Mouse (Mus musculus) CH12.LX (cell line): ENCODE results near the gene Iqgap1. TPM values are rescaled to one million over a fixed set of nuclear protein-coding genes. Genes with fewer than 3 reads are reported as not detected.

Experiments
- DNase-seq: peaks from one replicate; pipeline ENCODE4 v3.0.0-alpha.2; 2013; ENCODE audit errors: extremely low read depth
- H3K27ac ChIP-seq: 2 replicates; pipeline ENCODE4 v1.5.1; 2012; ENCODE audit warnings: low read depth, mild to moderate bottlenecking, control low read depth, moderate library complexity; ENCODE audit not compliant: insufficient read depth
- H3K27me3 ChIP-seq: replicated peaks from 2 replicates; pipeline ENCODE3; 2012; ENCODE audit warnings: inconsistent platforms
- H3K36me3 ChIP-seq, 2 experiments: replicated peaks in 1 of 2; 2 replicates each; pipeline versions ENCODE3 to v1.6.1; 2012; ENCODE audit warnings: inconsistent platforms in 1 of 2, low read length in 1 of 2, mild to moderate bottlenecking in 1 of 2, mixed read lengths in 1 of 2, moderate library complexity in 1 of 2; ENCODE audit not compliant: control insufficient read depth in 1 of 2, insufficient read depth in 1 of 2
- H3K4me1 ChIP-seq, 2 experiments: 2 replicates each; pipeline ENCODE4 v1.6.1; 2012; ENCODE audit warnings: inconsistent platforms in 1 of 2, moderate library complexity in 1 of 2; ENCODE audit not compliant: insufficient read depth in 2 of 2, control insufficient read depth in 1 of 2
- H3K4me2 ChIP-seq: 2 replicates; pipeline ENCODE4 v1.6.1; 2012; ENCODE audit warnings: low read depth, mild to moderate bottlenecking, control low read depth; ENCODE audit not compliant: poor library complexity, insufficient read depth, severe bottlenecking
- H3K4me3 ChIP-seq, 3 experiments: fragments of 150-350 bp in 1 of 3; sonication (generic) in 1 of 3; replicated peaks in 1 of 3; 2 replicates each; pipeline versions ENCODE3 to v1.5.1; 2011 to 2012; ENCODE audit warnings: low read depth in 2 of 3, low read length in 2 of 3, mild to moderate bottlenecking in 2 of 3, moderate library complexity in 2 of 3, control low read depth in 1 of 3, improper control_type of control experiment in 1 of 3, inconsistent platforms in 1 of 3, mixed read lengths in 1 of 3; ENCODE audit not compliant: poor library complexity in 1 of 3
- H3K79me2 ChIP-seq: replicated peaks from 2 replicates; pipeline ENCODE4 v1.6.1; 2012; ENCODE audit warnings: mild to moderate bottlenecking, moderate library complexity; ENCODE audit not compliant: control insufficient read depth, poor library complexity, insufficient read depth, severe bottlenecking; ENCODE audit errors: extremely low read depth
- H3K9ac ChIP-seq: 2 replicates; pipeline ENCODE4 v1.6.1; 2012; ENCODE audit warnings: low read depth, mild to moderate bottlenecking, control low read depth, moderate library complexity; ENCODE audit not compliant: insufficient read depth
- H3K9me3 ChIP-seq: replicated peaks from 2 replicates; pipeline ENCODE3; 2012; ENCODE audit warnings: low read length, inconsistent platforms, mixed read lengths
- BHLHE40 ChIP-seq: IDR thresholded peaks from 2 replicates; pipeline ENCODE4 v1.6.1; 2011; ENCODE audit warnings: mild to moderate bottlenecking, low read depth, low read length, improper control_type of control experiment
- CHD2 ChIP-seq: IDR thresholded peaks from 2 replicates; pipeline ENCODE4 v1.6.1; 2011; ENCODE audit warnings: low read length, improper control_type of control experiment
- CTCF ChIP-seq, 2 experiments: IDR thresholded peaks in 1 of 2; conservative IDR thresholded peaks in 1 of 2; 2 replicates each; pipeline ENCODE4 v1.5.1; 2011 to 2012; ENCODE audit warnings: low read depth in 2 of 2, low read length in 2 of 2, improper control_type of control experiment in 1 of 2, inconsistent platforms in 1 of 2, mild to moderate bottlenecking in 1 of 2, moderate library complexity in 1 of 2
- E2F4 ChIP-seq: IDR thresholded peaks from 2 replicates; pipeline ENCODE4 v1.6.1; 2011; ENCODE audit warnings: low read depth, low read length, improper control_type of control experiment; ENCODE audit not compliant: insufficient replicate concordance
- ELF1 ChIP-seq: IDR thresholded peaks from 2 replicates; pipeline ENCODE4 v1.6.1; 2014; ENCODE audit warnings: low read depth, mild to moderate bottlenecking, inconsistent platforms, low read length, improper control_type of control experiment
- EP300 ChIP-seq: IDR thresholded peaks from 2 replicates; pipeline ENCODE4 v1.6.1; 2011; ENCODE audit warnings: low read length, improper control_type of control experiment
- ETS1 ChIP-seq: conservative IDR thresholded peaks from 2 replicates; pipeline ENCODE4 v1.6.1; 2012; ENCODE audit warnings: low read depth, mild to moderate bottlenecking, inconsistent platforms, low read length, improper control_type of control experiment, moderate library complexity
- GABPA ChIP-seq: IDR thresholded peaks from 2 replicates; pipeline ENCODE4 v1.6.1; 2012; ENCODE audit warnings: low read depth, low read length, improper control_type of control experiment, inconsistent platforms; ENCODE audit not compliant: insufficient replicate concordance
- HCFC1 ChIP-seq: IDR thresholded peaks from 2 replicates; pipeline ENCODE4 v1.6.1; 2012; ENCODE audit warnings: low read depth, mild to moderate bottlenecking, inconsistent platforms, low read length, improper control_type of control experiment
- JUN ChIP-seq: IDR thresholded peaks from 2 replicates; pipeline ENCODE4 v1.6.1; 2011; ENCODE audit warnings: low read depth, mild to moderate bottlenecking, low read length, improper control_type of control experiment, moderate library complexity; ENCODE audit not compliant: insufficient read depth
- JUND ChIP-seq: conservative IDR thresholded peaks from 2 replicates; pipeline ENCODE4 v1.6.1; 2011; ENCODE audit warnings: low read depth, low read length, improper control_type of control experiment
- KAT2A ChIP-seq: IDR thresholded peaks from 2 replicates; pipeline ENCODE4 v1.6.1; 2012; ENCODE audit warnings: low read length, improper control_type of control experiment, inconsistent platforms; ENCODE audit not compliant: insufficient replicate concordance
- MAFK ChIP-seq: IDR thresholded peaks from 2 replicates; pipeline ENCODE4 v1.6.1; 2011; ENCODE audit warnings: low read length, improper control_type of control experiment; ENCODE audit not compliant: insufficient replicate concordance
- MAX ChIP-seq: IDR thresholded peaks from 2 replicates; pipeline ENCODE4 v1.6.1; 2011; ENCODE audit warnings: low read length, improper control_type of control experiment
- MAZ ChIP-seq: IDR thresholded peaks from 2 replicates; pipeline ENCODE4 v1.6.1; 2012; ENCODE audit warnings: low read depth, mild to moderate bottlenecking, inconsistent platforms, low read length, improper control_type of control experiment, moderate library complexity
- MEF2A ChIP-seq: IDR thresholded peaks from 2 replicates; pipeline ENCODE4 v1.6.1; 2014; ENCODE audit warnings: low read depth, mild to moderate bottlenecking, inconsistent platforms, low read length, improper control_type of control experiment, borderline replicate concordance
- MYC ChIP-seq: IDR thresholded peaks from 2 replicates; pipeline ENCODE4 v1.6.1; 2011; ENCODE audit warnings: low read depth, mild to moderate bottlenecking, improper control_type of control experiment, low read length
- NELFE ChIP-seq: IDR thresholded peaks from 2 replicates; pipeline ENCODE4 v1.6.1; 2011; ENCODE audit warnings: low read depth, low read length, improper control_type of control experiment
- NRF1 ChIP-seq: IDR thresholded peaks from 2 replicates; pipeline ENCODE4 v1.6.1; 2014; ENCODE audit warnings: low read depth, mild to moderate bottlenecking, inconsistent platforms, low read length, improper control_type of control experiment, moderate library complexity
- PAX5 ChIP-seq: IDR thresholded peaks from 2 replicates; pipeline ENCODE4 v1.6.1; 2012; ENCODE audit warnings: low read length, inconsistent platforms, mixed read lengths
- RAD21 ChIP-seq: IDR thresholded peaks from 2 replicates; pipeline ENCODE4 v1.6.1; 2011; ENCODE audit warnings: low read depth, mild to moderate bottlenecking, low read length, improper control_type of control experiment, moderate library complexity
- RCOR1 ChIP-seq: conservative IDR thresholded peaks from 2 replicates; pipeline ENCODE4 v1.6.1; 2012; ENCODE audit warnings: low read depth, mild to moderate bottlenecking, inconsistent platforms, low read length, improper control_type of control experiment
- SIN3A ChIP-seq: IDR thresholded peaks from 2 replicates; pipeline ENCODE4 v1.6.1; 2012; ENCODE audit warnings: low read length, improper control_type of control experiment, inconsistent platforms
- TCF12 ChIP-seq: IDR thresholded peaks from 2 replicates; pipeline ENCODE4 v1.6.1; 2014; ENCODE audit warnings: low read depth, mild to moderate bottlenecking, inconsistent platforms, low read length, improper control_type of control experiment
- UBTF ChIP-seq: IDR thresholded peaks from 2 replicates; pipeline ENCODE4 v1.6.1; 2012; ENCODE audit warnings: low read depth, mild to moderate bottlenecking, inconsistent platforms, low read length, improper control_type of control experiment, moderate library complexity
- USF1 ChIP-seq: IDR thresholded peaks from 2 replicates; pipeline ENCODE4 v1.6.1; 2014; ENCODE audit warnings: low read depth, mild to moderate bottlenecking, inconsistent platforms, low read length, improper control_type of control experiment
- USF2 ChIP-seq: conservative IDR thresholded peaks from 2 replicates; pipeline ENCODE4 v1.6.1; 2011; ENCODE audit warnings: low read depth, low read length, improper control_type of control experiment
- ZC3H11A ChIP-seq: IDR thresholded peaks from 2 replicates; pipeline ENCODE4 v1.6.1; 2012; ENCODE audit warnings: low read depth, mild to moderate bottlenecking, inconsistent platforms, low read length, improper control_type of control experiment
- ZKSCAN1 ChIP-seq: IDR thresholded peaks from 2 replicates; pipeline ENCODE4 v1.6.1; 2012; ENCODE audit warnings: low read depth, inconsistent platforms, low read length, improper control_type of control experiment, borderline replicate concordance
- ZMIZ1 ChIP-seq: IDR thresholded peaks from 2 replicates; pipeline ENCODE4 v1.6.1; 2012; ENCODE audit warnings: low read depth, mild to moderate bottlenecking, inconsistent platforms, low read length, improper control_type of control experiment
- dilution Hi-C: fragments of 300-500 bp; cut with MboI; formaldehyde crosslinking; loops from 2 replicates; pipeline ENCODE4 v1.14.3; 2020; ENCODE audit warnings: low sequenced_read_pairs; ENCODE audit not compliant: extremely low pct_unique_long_range_greater_than_20kb, extremely low pct_ligation_motif_present
- in situ Hi-C: fragments of 300-500 bp; cut with MboI; formaldehyde crosslinking; loops from 3 replicates; pipeline ENCODE4 v1.14.3; 2019; ENCODE audit warnings: low sequenced_read_pairs, low pct_ligation_motif_present, low pct_unique_long_range_greater_than_20kb, mixed read lengths
- polyA plus RNA-seq: library from polyadenylated mRNA; unstranded; fragments of >175 nt; gene quantifications from 2 replicates; pipeline ENCODE4 v1.2.1, GENCODE M21; 2012; ENCODE audit warnings: low read depth; ENCODE audit not compliant: insufficient read length
- total RNA-seq, 2 experiments: library from RNA; depleted of rRNA; stranded (reverse); fragments of 300-350 nt in 1 of 2; fragments of >200 nt in 1 of 2; gene quantifications; 2 replicates each; pipeline ENCODE4 v1.2.3; 2012 to 2014

The Iqgap1 gene
- total and polyA plus RNA-seq, 3 experiments, result 49.6 to 126 (median 77.0) TPM

DNA sequence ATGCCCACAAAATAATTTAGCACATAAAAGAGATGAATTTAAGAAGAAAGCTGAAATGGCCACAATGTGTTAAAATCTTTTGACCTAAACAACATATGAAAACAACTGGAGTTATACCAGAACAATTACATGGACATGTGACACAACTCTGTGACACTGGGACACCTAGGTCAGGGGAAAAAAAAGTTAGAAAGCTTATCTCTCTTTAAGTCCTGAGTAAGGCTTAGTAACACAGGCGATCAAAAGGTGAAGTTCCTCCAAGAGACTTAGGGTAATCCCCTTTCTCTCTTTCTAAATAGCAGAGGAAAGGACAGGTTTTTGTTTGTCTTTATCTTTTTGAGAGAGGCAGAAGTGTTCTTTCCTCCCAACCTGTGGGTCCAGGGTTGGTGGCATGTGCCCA, 14.5 kb upstream of the Iqgap1 start:
- H3K36me3 ChIP-seq, result peaks cover 3 to 12% of the 10 kb centered on the region in 2 experiments
- H3K4me3 ChIP-seq, result no peak overlapping the region
- H3K9me3 ChIP-seq, result no peaks in the 10 kb centered on the region
- peaks cover 14 to 68% of the 10 kb centered on the region in 2 experiments for H3K4me1 ChIP-seq
- in situ Hi-C loops (loop anchor here (25.0 kb wide), 1 partner anchor 453 kb away; the partner anchor contains the start of gene Fes), dilution Hi-C loops (no loop called here)
- H3K4me2 ChIP-seq, result peak overlapping the region; percentile 5; the same call in 1 of the 2 replicates
- no peak overlapping the region for H3K27ac ChIP-seq
- no peaks in the 10 kb centered on the region for H3K79me2 ChIP-seq
- TF ChIP-seq E2F4 (no peak), JUN (no peak), HCFC1 (no peak), CHD2 (no peak), BHLHE40 (no peak), MYC (no peak), CTCF (conservative IDR thresholded peaks at IDR 0.05 in 1 of 2, IDR thresholded peaks at IDR 0.05 in 1 of 2; ENCODE audit: low read depth in 2 of 2, low read length in 2 of 2) (no peak), KAT2A (no peak), USF2 (no peak), GABPA (no peak), JUND (no peak), RCOR1 (no peak), MEF2A (no peak), ELF1 (no peak), ZC3H11A (no peak), MAZ (no peak), RAD21 (no peak), NRF1 (no peak), SIN3A (no peak), MAFK (no peak)
- no peak for DNase-seq
- H3K9ac ChIP-seq, result no peak overlapping the region
- no peaks in the 10 kb centered on the region for H3K27me3 ChIP-seq

DNA sequence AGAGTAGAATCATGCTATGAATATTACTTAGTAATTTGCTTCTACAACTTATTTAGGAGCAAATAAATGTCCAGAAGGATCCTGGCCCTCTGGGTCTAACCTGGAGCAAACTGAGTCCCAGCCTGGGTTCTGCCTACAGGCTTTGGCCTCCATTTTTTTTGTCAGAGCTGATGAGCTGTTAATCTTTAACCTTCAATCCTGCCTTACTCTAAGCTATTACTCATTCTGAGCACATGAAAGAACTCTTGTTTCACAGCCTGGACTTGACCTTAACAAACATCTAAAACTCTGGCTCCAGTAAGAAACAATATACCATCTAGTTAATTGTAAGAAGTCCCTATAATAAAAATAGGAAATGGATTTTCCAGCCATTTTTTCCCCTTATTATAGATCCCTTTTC, 14.0 kb upstream of the Iqgap1 start:
- Histone ChIP-seq H3K27ac (no peak overlapping the region), H3K9me3 (no peaks in the 10 kb centered on the region), H3K79me2 (no peaks in the 10 kb centered on the region), H3K36me3 (peaks cover 3 to 9% of the 10 kb centered on the region in 2 experiments), H3K9ac (no peak overlapping the region), H3K4me1 (peaks cover 12 to 68% of the 10 kb centered on the region in 2 experiments), H3K4me2 (no peak overlapping the region), H3K27me3 (no peaks in the 10 kb centered on the region), H3K4me3 (no peak overlapping the region)
- in situ Hi-C loops (loop anchor here (25.0 kb wide), 1 partner anchor 452 kb away; the partner anchor contains the start of gene Fes), dilution Hi-C loops (no loop called here)
- DNase-seq, result no peak
- TF ChIP-seq NELFE, result no peak
- no peak for TF ChIP-seq SIN3A
- TF ChIP-seq ZMIZ1, result no peak
- no peak for TF ChIP-seq ZC3H11A
- no peak for TF ChIP-seq USF1
- no peak for TF ChIP-seq JUN
- no peak for TF ChIP-seq MAFK
- no peak for TF ChIP-seq ETS1
- TF ChIP-seq PAX5, result no peak
- TF ChIP-seq BHLHE40, result no peak
- no peak for TF ChIP-seq CTCF (conservative IDR thresholded peaks at IDR 0.05 in 1 of 2, IDR thresholded peaks at IDR 0.05 in 1 of 2; ENCODE audit: low read depth in 2 of 2, low read length in 2 of 2)
- TF ChIP-seq TCF12, result no peak
- no peak for TF ChIP-seq ZKSCAN1
- no peak for TF ChIP-seq USF2
- no peak for TF ChIP-seq UBTF
- no peak for TF ChIP-seq MAX
- TF ChIP-seq RAD21, result no peak
- TF ChIP-seq EP300, result no peak
- no peak for TF ChIP-seq ELF1
